Mouse (Mus musculus) layer of hippocampus, adult 18-20 months (tissue): Measurements from ENCODE around the gene Reg2. TPM values are rescaled to one million over a fixed set of nuclear protein-coding genes. Genes with fewer than 3 reads are reported as not detected.
"Not testable (repeated sequence)": the region's sequence is repeated elsewhere in the genome, so short reads cannot be mapped to it uniquely, and the experiment has no call there.

Source experiments
- DNase-seq, 2 experiments: peaks; one replicate each; pipeline ENCODE4 v3.0.0; 2022; ENCODE audit warnings: low spot score in 2 of 2
- long read RNA-seq: library from polyadenylated mRNA; stranded (forward); transcript quantifications from one replicate; pipeline ENCODE4 v2.0.0, GENCODE M21; 2021
- total RNA-seq, 2 experiments: library from RNA; stranded (reverse); gene quantifications; 2 replicates each; pipeline ENCODE4 v1.2.3; 2021

The Reg2 gene
- not detected for total RNA-seq
- long read RNA-seq, result 0 reads

GRCm38 (mm10) chr6:78395323-78395722, at the start of gene Reg2:
Reg2 (plus strand) TSS chr6:78395623.
- not testable (repeated sequence) for DNase-seq

GRCm38 (mm10) chr6:78361971-78362563, 33.4 kb upstream of the Reg2 start:
- DNase-seq, result no peak

DNA sequence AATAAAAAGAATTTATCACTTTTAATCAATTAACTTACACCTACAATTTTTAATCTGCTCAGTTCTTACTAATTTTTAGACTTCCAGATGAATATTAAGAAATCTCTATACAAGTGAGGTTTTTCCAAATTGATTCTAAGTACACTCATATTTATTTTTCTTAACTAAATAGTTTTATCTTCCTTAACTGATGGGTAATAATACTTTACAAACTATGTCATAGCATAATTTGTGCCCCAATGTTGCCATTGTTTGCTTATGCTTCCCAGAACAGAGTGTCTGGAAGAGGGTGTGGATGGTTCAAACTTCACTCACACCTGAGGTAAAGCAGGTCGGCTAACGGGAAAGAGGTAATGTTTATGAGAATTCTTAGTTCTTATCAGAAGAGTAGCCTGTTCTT, 25.1 kb upstream of the Reg2 start, which contains the start of gene Reg3b:
Gene Reg3b (plus strand): TSS at position 301 of the 400 bp plus-strand sequence.
- no peak for DNase-seq

GRCm38 (mm10) chr6:78378765-78379164, 16.7 kb upstream of the Reg2 start, which contains the start of gene Reg3d:
Reg3d (minus strand) TSS chr6:78378865.
- no peak for DNase-seq

DNA sequence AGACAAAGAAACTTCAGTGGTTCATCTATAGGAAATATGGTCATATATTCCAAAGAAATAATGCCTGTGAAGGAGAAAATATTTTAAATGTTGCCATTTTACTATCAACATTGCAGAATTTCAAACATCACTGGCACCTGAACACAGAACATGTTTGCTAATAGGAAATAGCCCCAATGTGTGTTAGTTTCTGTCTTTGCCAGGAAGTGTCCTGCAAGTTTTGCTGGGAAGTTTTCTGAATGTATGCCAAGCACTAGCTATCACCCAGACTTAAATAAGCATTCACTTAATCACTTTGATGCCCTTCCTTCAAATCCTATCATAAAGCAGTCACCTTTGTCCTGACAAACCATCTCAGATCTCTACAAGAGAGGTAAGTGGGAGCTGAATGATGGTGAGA, 15.0 kb upstream of the Reg2 start, which contains the start of gene Reg3a:
Gene Reg3a (plus strand): TSS at position 301 of the 400 bp plus-strand sequence.
- DNase-seq, result no peak

GRCm38 (mm10) chr6:78385609-78386008, 9.8 kb upstream of the Reg2 start:
- DNase-seq, result no peak

GRCm38 (mm10) chr6:78422411-78422810, 27.0 kb downstream of the Reg2 start, which contains the start of gene Reg1:
Reg1 (plus strand) TSS chr6:78422711.
- not testable (repeated sequence) for DNase-seq

GRCm38 (mm10) chr6:78425497-78425896, 30.1 kb downstream of the Reg2 start:
- DNase-seq, result no peak

GRCm38 (mm10) chr6:78447202-78447601, 51.8 kb downstream of the Reg2 start:
- DNase-seq, result no peak

- no peak for DNase-seq
Observed at GRCm38 (mm10) chr6:78448409-78448808, 53.0 kb downstream of the Reg2 start.

- DNase-seq, result no peak
Observed at GRCm38 (mm10) chr6:78452804-78453203, 57.4 kb downstream of the Reg2 start.

Other genes with a start within 250 kb of the Reg2 start
- not detected for gene Reg3b, start 25.0 kb upstream of the Reg2 start, total RNA-seq
- not detected for gene Reg3d, start 16.8 kb upstream of the Reg2 start, total RNA-seq
- not detected for gene Reg3a, start 14.9 kb upstream of the Reg2 start, total RNA-seq
- gene Reg1, start 27.1 kb downstream of the Reg2 start, total RNA-seq, result not detected
- gene Reg3g, start 73.2 kb downstream of the Reg2 start, total RNA-seq, result not detected